Mouse (Mus musculus): Measurements from ENCODE around the gene Ccdc90b. TPM values are rescaled to one million over a fixed set of nuclear protein-coding genes. Genes with fewer than 3 reads are reported as not detected.

Ccdc90b gene
- 10 to 100 TPM; 14.8 to 16.5 (median 15.5) TPM for total RNA-seq (2022)

- peak; percentile 88 to 92 for DNase-seq (ENCODE audit: low spot score in 2 of 2)
Measured at GRCm38 (mm10) chr7:92560986-92561876, at the start of gene Ccdc90b. TSS of gene Ccdc90b (plus strand) at chr7:92561149.

- DNase-seq (ENCODE audit: low spot score in 2 of 2): no peak
Measured at GRCm38 (mm10) chr7:92520397-92520796, 40.6 kb upstream of the Ccdc90b start.

- DNase-seq (ENCODE audit: low spot score in 2 of 2): no peak
Measured at GRCm38 (mm10) chr7:92520820-92521219, 40.1 kb upstream of the Ccdc90b start.

GRCm38 (mm10) chr7:92529245-92529644, 31.7 kb upstream of the Ccdc90b start:
- no peak for DNase-seq (ENCODE audit: low spot score in 2 of 2)

- DNase-seq (ENCODE audit: low spot score in 2 of 2): no peak
Measured at GRCm38 (mm10) chr7:92532351-92533036, 28.5 kb upstream of the Ccdc90b start.

GRCm38 (mm10) chr7:92546763-92547162, 14.2 kb upstream of the Ccdc90b start:
- DNase-seq (ENCODE audit: low spot score in 2 of 2): no peak

- DNase-seq (ENCODE audit: low spot score in 2 of 2): no peak
Measured at GRCm38 (mm10) chr7:92550248-92550989, 10.5 kb upstream of the Ccdc90b start.

- no peak for DNase-seq (ENCODE audit: low spot score in 2 of 2)
Measured at GRCm38 (mm10) chr7:92550990-92551392, 10.0 kb upstream of the Ccdc90b start.

- no peak for DNase-seq (ENCODE audit: low spot score in 2 of 2)
Measured at GRCm38 (mm10) chr7:92558744-92559143, 2.2 kb upstream of the Ccdc90b start.

GRCm38 (mm10) chr7:92566775-92567174, 5.8 kb downstream of the Ccdc90b start:
- no peak for DNase-seq (ENCODE audit: low spot score in 2 of 2)

GRCm38 (mm10) chr7:92580491-92581207, 19.7 kb downstream of the Ccdc90b start:
- no peak for DNase-seq (ENCODE audit: low spot score in 2 of 2)

- no peak for DNase-seq (ENCODE audit: low spot score in 2 of 2)
Measured at GRCm38 (mm10) chr7:92583567-92583966, 22.6 kb downstream of the Ccdc90b start.

GRCm38 (mm10) chr7:92589986-92590385, 29.0 kb downstream of the Ccdc90b start:
- DNase-seq (ENCODE audit: low spot score in 2 of 2): no peak

GRCm38 (mm10) chr7:92590842-92591241, 29.9 kb downstream of the Ccdc90b start:
- DNase-seq (ENCODE audit: low spot score in 2 of 2): no peak

- DNase-seq (ENCODE audit: low spot score in 2 of 2): no peak
Measured at GRCm38 (mm10) chr7:92604961-92605360, 44.0 kb downstream of the Ccdc90b start.

GRCm38 (mm10) chr7:92610830-92611229, 49.9 kb downstream of the Ccdc90b start:
- DNase-seq (ENCODE audit: low spot score in 2 of 2): no peak

GRCm38 (mm10) chr7:92624488-92624887, 63.5 kb downstream of the Ccdc90b start:
- DNase-seq (ENCODE audit: low spot score in 2 of 2): no peak

- DNase-seq (ENCODE audit: low spot score in 2 of 2): no peak
Measured at GRCm38 (mm10) chr7:92630167-92630566, 69.2 kb downstream of the Ccdc90b start.
